Mouse (Mus musculus) embryonic fibroblast, embryonic 13.5 days (primary cell): ENCODE results near the gene Vwa8.

Experiments used
- CTCF ChIP-seq: IDR thresholded peaks from 2 replicates; pipeline ENCODE4 v1.5.1; 2011; ENCODE audit warnings: mild to moderate bottlenecking, control low read depth, low read length, moderate library complexity, borderline replicate concordance; ENCODE audit not compliant: insufficient read depth
- POLR2A ChIP-seq: IDR thresholded peaks from 2 replicates; pipeline ENCODE4 v1.6.1; 2011; ENCODE audit warnings: low read depth, mild to moderate bottlenecking, control low read depth, low read length, moderate library complexity

- TF ChIP-seq POLR2A (no peak), CTCF (no peak)
Observed at GRCm38 (mm10) chr14:79160486-79160885, 311.6 kb downstream of the Vwa8 start.
